In genomic region chr7:81763110-81763845, GRCm38 (mm10) we compare ENCODE assay signal across 8 mouse cellular contexts. TPM values are rescaled to one million over a fixed set of nuclear protein-coding genes. Genes with fewer than 3 reads are reported as not detected.
DNase-seq lines count a peak whose midpoint lies in the region; ATAC-seq lines count a peak whose summit lies in the region.

No protein-coding gene starts in this region.

- DNase-seq in adrenal gland, postnatal 10 days: peak; percentile 32
- DNase-seq in adrenal gland, adult 2 months: no peak
- DNase-seq in MEL-GATA-1-ER (ENCODE audit: extremely low read depth, low read depth): peak; percentile 47
- DNase-seq in embryo, embryonic 10.5 days (ENCODE audit: low spot score): peak; percentile 53
- DNase-seq in left cerebral cortex, postnatal 36 days (ENCODE audit: low spot score in 2 of 2): peak; percentile 32 to 40
- DNase-seq in spleen, adult 12 weeks (ENCODE audit: low spot score): peak; percentile 46

- H3K9ac ChIP-seq in heart, embryonic 16.5 days (ENCODE audit: low read length): peak overlapping the region; percentile 91

- peak overlapping the region; percentile 86 for H3K4me3 ChIP-seq in heart, embryonic 16.5 days (ENCODE audit: low read length)
- peak overlapping the region; percentile 99 for H3K4me3 ChIP-seq in megakaryocyte, embryonic 14.5 days (replicated peaks)

- no peaks in the 10 kb centered on the region for H3K36me3 ChIP-seq in heart, embryonic 16.5 days (ENCODE audit: control insufficient read depth, insufficient read depth)
- H3K36me3 ChIP-seq in megakaryocyte, embryonic 14.5 days (replicated peaks; ENCODE audit: low read length): peaks cover 11% of the 10 kb centered on the region

- ATAC-seq in heart, embryonic 16.5 days (replicated peaks; ENCODE audit: extremely low read depth, insufficient read depth, low FRiP score): peak; percentile 43

- no peaks in the 10 kb centered on the region for H3K27me3 ChIP-seq in heart, embryonic 16.5 days (ENCODE audit: control insufficient read depth, insufficient read depth, low read length)
- no peaks in the 10 kb centered on the region for H3K27me3 ChIP-seq in megakaryocyte, embryonic 14.5 days (replicated peaks)

- intact Hi-C loops in left cerebral cortex, postnatal 36 days (cut with DNase I): loop anchor here (2.0 kb wide), 1 partner anchor 56 kb away; the partner anchor contains the start of gene Homer2

- peak overlapping the region; percentile 95 for H3K4me2 ChIP-seq in heart, embryonic 16.5 days (ENCODE audit: low read depth, low read length)

- WGBS in heart, embryonic 16.5 days: 3% methylated on average over 60 of the region's 60 CpGs

- H3K27ac ChIP-seq in heart, embryonic 16.5 days (ENCODE audit: low read length): peak overlapping the region; percentile 77

- peaks cover 8% of the 10 kb centered on the region for H3K4me1 ChIP-seq in heart, embryonic 16.5 days (ENCODE audit: control insufficient read depth, insufficient read depth, low read length)
- H3K4me1 ChIP-seq in megakaryocyte, embryonic 14.5 days: peaks cover 40% of the 10 kb centered on the region

- H3K9me3 ChIP-seq in heart, embryonic 16.5 days (replicated peaks; ENCODE audit: control insufficient read depth, low read length): no peaks in the 10 kb centered on the region
- no peaks in the 10 kb centered on the region for H3K9me3 ChIP-seq in megakaryocyte, embryonic 14.5 days

RNA-seq across cellular contexts. Expression of gene Ramac, which starts 0.6 kb away (rescaled TPM):
- total RNA-seq in adrenal gland, postnatal 10 days (2021): 10 to 100 TPM; 41.5 to 45.5 TPM
- 10 to 100 TPM; 36.6 to 50.2 TPM for total RNA-seq in adrenal gland, adult 2 months (2021)
- 2.7 and 4.5 TPM in 2 replicates for polyA plus RNA-seq in adrenal gland, adult 2 months (2012; rRNA removed)
- polyA plus RNA-seq in heart, embryonic 16.5 days (2015; fragmentation: Nextera tagmentation; extraction: Ambion mirVana): 83.3 and 106 TPM in 2 replicates
- 10 to 100 TPM; 77.3 to 80.7 TPM for total RNA-seq in left cerebral cortex, postnatal 36 days (2021)
- 2.4 and 17.2 TPM in 2 replicates for polyA plus RNA-seq in megakaryocyte, embryonic 14.5 days (2012; ENCODE audit: insufficient read depth, low replicate concordance)

RNA-seq across cellular contexts. Expression of gene 3110040N11Rik, which starts 26.0 kb away (rescaled TPM):
- total RNA-seq in adrenal gland, postnatal 10 days (2021): 10 to 100 TPM; 30.3 to 30.4 TPM
- 10 to 100 TPM; 35.1 to 35.8 TPM for total RNA-seq in adrenal gland, adult 2 months (2021)
- 15.7 and 19.3 TPM in 2 replicates for polyA plus RNA-seq in adrenal gland, adult 2 months (2012; rRNA removed)
- polyA plus RNA-seq in heart, embryonic 16.5 days (2015; fragmentation: Nextera tagmentation; extraction: Ambion mirVana): 35.6 and 42.4 TPM in 2 replicates
- total RNA-seq in left cerebral cortex, postnatal 36 days (2021): 10 to 100 TPM; 22.3 to 27.0 TPM
- polyA plus RNA-seq in megakaryocyte, embryonic 14.5 days (2012; ENCODE audit: insufficient read depth, low replicate concordance): 33.8 TPM in 1 of 2 replicates, not detected in the other

RNA-seq across cellular contexts. Expression of gene Homer2, which starts 56.0 kb away (rescaled TPM):
- 1 to 10 TPM; 4.1 to 8.3 TPM for total RNA-seq in adrenal gland, postnatal 10 days (2021)
- total RNA-seq in adrenal gland, adult 2 months (2021): 1 to 10 TPM; 3.6 to 6.7 TPM
- polyA plus RNA-seq in adrenal gland, adult 2 months (2012; rRNA removed): 0.58 and 0.75 TPM in 2 replicates
- polyA plus RNA-seq in heart, embryonic 16.5 days (2015; fragmentation: Nextera tagmentation; extraction: Ambion mirVana): 53.9 and 59.9 TPM in 2 replicates
- total RNA-seq in left cerebral cortex, postnatal 36 days (2021): 10 to 100 TPM; 64.3 to 73.2 TPM
- polyA plus RNA-seq in megakaryocyte, embryonic 14.5 days (2012; ENCODE audit: insufficient read depth, low replicate concordance): 1.3 and 4.4 TPM in 2 replicates

Comparison
In these comparisons a context has a peak if more than half of its experiments do, and no peak if none do; other contexts are left out.
1. RNA of gene Homer2, which starts 56.0 kb away (total RNA-seq): 64.3 to 73.2 TPM in left cerebral cortex, postnatal 36 days; 4.1 to 8.3 TPM in adrenal gland, postnatal 10 days and 3.6 to 6.7 TPM in adrenal gland, adult 2 months; every median in the first group is over 4 times any median in the second.